Mouse (Mus musculus) testis, adult 2 months (tissue): ENCODE results near the gene Tspan14. TPM values are rescaled to one million over a fixed set of nuclear protein-coding genes. Genes with fewer than 3 reads are reported as not detected.

Experiments used
- H3K27ac ChIP-seq: fragments of 200-500 bp; 2 replicates; pipeline ENCODE4 v1.5.1; 2012; ENCODE audit warnings: low read depth, low read length; ENCODE audit not compliant: control insufficient read depth, insufficient read depth
- H3K27me3 ChIP-seq: fragments of 200-500 bp; 2 replicates; pipeline ENCODE4 v1.6.1; 2012; ENCODE audit warnings: mild to moderate bottlenecking, low read length, moderate library complexity; ENCODE audit not compliant: control insufficient read depth, insufficient read depth
- H3K36me3 ChIP-seq: fragments of 200-500 bp; 2 replicates; pipeline ENCODE4 v1.6.1; 2012; ENCODE audit warnings: mild to moderate bottlenecking, low read length; ENCODE audit not compliant: control insufficient read depth, insufficient read depth
- H3K4me1 ChIP-seq: fragments of 200-500 bp; 2 replicates; pipeline ENCODE4 v1.6.1; 2012; ENCODE audit warnings: low read length; ENCODE audit not compliant: control insufficient read depth, insufficient read depth
- H3K4me3 ChIP-seq: fragments of 200-500 bp; 2 replicates; pipeline ENCODE4 v1.5.1; 2012; ENCODE audit warnings: low read depth, mild to moderate bottlenecking, low read length, moderate library complexity, mixed read lengths; ENCODE audit not compliant: control insufficient read depth
- CTCF ChIP-seq: fragments of 200-500 bp; IDR thresholded peaks from 2 replicates; pipeline ENCODE4 v1.5.1; 2012; ENCODE audit warnings: low read depth, mild to moderate bottlenecking, inconsistent platforms, low read length, moderate library complexity; ENCODE audit not compliant: control insufficient read depth, insufficient read depth, insufficient replicate concordance
- POLR2A ChIP-seq: fragments of 200-500 bp; IDR thresholded peaks from 2 replicates; pipeline ENCODE4 v1.6.1; 2012; ENCODE audit warnings: low read depth, mild to moderate bottlenecking, inconsistent platforms, low read length, moderate library complexity; ENCODE audit not compliant: control insufficient read depth
- polyA plus RNA-seq: library from polyadenylated mRNA; depleted of rRNA; stranded (reverse); fragments of >200 nt; gene quantifications from 2 replicates; pipeline ENCODE4 v1.2.3, GENCODE M21; 2012

Tspan14 gene
- polyA plus RNA-seq, 1 experiment = 7.8 TPM

GRCm38 (mm10) chr14:40928897-40929296, 37.7 kb downstream of the Tspan14 start:
- no peaks in the 10 kb centered on the region for H3K36me3 ChIP-seq
- H3K4me3 ChIP-seq = no peak overlapping the region
- H3K4me1 ChIP-seq = no peaks in the 10 kb centered on the region
- no peak for TF ChIP-seq POLR2A
- TF ChIP-seq CTCF = no peak
- no peak overlapping the region for H3K27ac ChIP-seq
- H3K27me3 ChIP-seq = no peaks in the 10 kb centered on the region

GRCm38 (mm10) chr14:40927041-40927440, 39.6 kb downstream of the Tspan14 start:
- H3K4me3 ChIP-seq = no peak overlapping the region
- H3K36me3 ChIP-seq = no peaks in the 10 kb centered on the region
- H3K27me3 ChIP-seq = no peaks in the 10 kb centered on the region
- no peaks in the 10 kb centered on the region for H3K4me1 ChIP-seq
- TF ChIP-seq POLR2A = no peak
- TF ChIP-seq CTCF = no peak
- no peak overlapping the region for H3K27ac ChIP-seq

GRCm38 (mm10) chr14:40924378-40925113, 42.1 kb downstream of the Tspan14 start:
- no peaks in the 10 kb centered on the region for H3K27me3 ChIP-seq
- TF ChIP-seq POLR2A (no peak), CTCF (no peak)
- no peak overlapping the region for H3K4me3 ChIP-seq
- no peaks in the 10 kb centered on the region for H3K36me3 ChIP-seq
- no peak overlapping the region for H3K27ac ChIP-seq
- no peaks in the 10 kb centered on the region for H3K4me1 ChIP-seq

DNA sequence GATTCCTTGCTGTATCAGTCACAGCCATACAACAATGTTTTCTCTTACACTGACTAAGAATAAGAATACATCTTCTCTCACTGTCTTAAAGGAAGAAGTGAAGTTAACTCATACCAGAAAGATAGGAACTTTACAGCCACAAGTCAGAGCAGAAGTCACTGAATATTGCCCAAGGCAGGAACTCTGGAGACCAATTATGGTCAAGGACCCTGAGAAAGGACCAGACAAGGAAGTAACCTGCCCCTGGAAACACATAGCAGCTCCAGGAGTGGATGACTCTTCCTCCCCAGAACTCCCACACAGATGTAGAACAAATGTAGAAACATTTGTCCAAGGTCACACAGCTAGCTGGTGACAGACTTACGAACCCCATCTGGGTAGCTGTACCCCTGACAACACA, 45.4 kb downstream of the Tspan14 start:
- no peak for TF ChIP-seq POLR2A
- no peak for TF ChIP-seq CTCF
- H3K27me3 ChIP-seq = no peaks in the 10 kb centered on the region
- H3K4me1 ChIP-seq = no peaks in the 10 kb centered on the region
- H3K4me3 ChIP-seq = no peak overlapping the region
- no peak overlapping the region for H3K27ac ChIP-seq
- H3K36me3 ChIP-seq = no peaks in the 10 kb centered on the region

DNA sequence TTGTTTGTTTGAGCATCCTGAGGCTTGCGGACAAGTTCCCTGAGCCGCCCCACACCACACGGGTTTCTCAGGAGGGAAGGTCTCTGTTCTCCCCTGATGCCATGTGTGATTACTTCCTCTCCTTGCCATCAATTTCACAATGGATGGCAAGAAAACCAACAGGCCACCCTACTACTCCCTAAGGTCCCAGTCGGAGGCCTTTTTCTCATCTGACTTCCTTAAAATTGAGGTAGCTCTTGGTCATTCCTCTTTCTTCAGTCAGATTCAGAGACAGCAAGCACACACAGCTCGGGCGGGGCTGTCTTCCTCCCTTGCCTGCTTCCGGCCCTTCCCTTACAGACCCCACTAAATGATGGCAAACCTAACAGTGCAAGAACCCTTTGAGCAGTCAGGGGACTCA, 47.1 kb downstream of the Tspan14 start:
- no peak overlapping the region for H3K27ac ChIP-seq
- TF ChIP-seq CTCF (no peak), POLR2A (no peak)
- no peaks in the 10 kb centered on the region for H3K36me3 ChIP-seq
- no peak overlapping the region for H3K4me3 ChIP-seq
- H3K27me3 ChIP-seq = no peaks in the 10 kb centered on the region
- H3K4me1 ChIP-seq = no peaks in the 10 kb centered on the region

- Histone ChIP-seq H3K27ac (no peak overlapping the region), H3K36me3 (no peaks in the 10 kb centered on the region), H3K4me1 (no peaks in the 10 kb centered on the region), H3K4me3 (no peak overlapping the region), H3K27me3 (no peaks in the 10 kb centered on the region)
- no peak for TF ChIP-seq CTCF
- TF ChIP-seq POLR2A = no peak
Observed at GRCm38 (mm10) chr14:40918477-40918876, 48.1 kb downstream of the Tspan14 start.

DNA sequence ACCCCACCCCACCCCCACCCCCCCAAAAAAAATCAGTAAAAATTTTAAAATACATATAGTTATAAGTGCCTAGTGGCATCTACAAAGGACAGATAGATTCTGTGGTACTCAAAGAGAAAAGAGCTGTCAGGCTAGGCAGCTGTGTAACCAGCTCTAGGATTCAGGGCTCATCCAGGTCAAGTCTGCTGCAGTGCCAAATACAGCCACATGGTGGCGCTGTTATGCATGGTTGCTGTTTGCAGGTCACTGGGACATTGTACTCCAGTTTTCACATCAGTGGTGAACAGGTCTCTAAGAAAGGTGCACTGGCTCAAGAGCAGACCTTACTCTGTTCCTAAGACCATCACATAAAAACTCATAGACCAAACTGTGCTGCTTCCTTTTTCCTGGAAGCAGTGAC, 49.0 kb downstream of the Tspan14 start:
- Histone ChIP-seq H3K4me1 (no peaks in the 10 kb centered on the region), H3K27me3 (no peaks in the 10 kb centered on the region), H3K4me3 (no peak overlapping the region), H3K36me3 (no peaks in the 10 kb centered on the region), H3K27ac (no peak overlapping the region)
- peak; percentile 98; the same call in 1 of the 2 replicates for TF ChIP-seq CTCF
- TF ChIP-seq POLR2A = no peak
